Mouse (Mus musculus) T-helper 2 cell (primary cell): ENCODE results near the gene Blvrb.

Source experiments
- in situ Hi-C: fragments of 300-600 bp; cut with MboI, MseI; formaldehyde crosslinking; loops from one replicate; pipeline ENCODE4 v1.15.1; 2025; ENCODE audit warnings: high pct_unique_total_duplicates

The Blvrb gene

DNA sequence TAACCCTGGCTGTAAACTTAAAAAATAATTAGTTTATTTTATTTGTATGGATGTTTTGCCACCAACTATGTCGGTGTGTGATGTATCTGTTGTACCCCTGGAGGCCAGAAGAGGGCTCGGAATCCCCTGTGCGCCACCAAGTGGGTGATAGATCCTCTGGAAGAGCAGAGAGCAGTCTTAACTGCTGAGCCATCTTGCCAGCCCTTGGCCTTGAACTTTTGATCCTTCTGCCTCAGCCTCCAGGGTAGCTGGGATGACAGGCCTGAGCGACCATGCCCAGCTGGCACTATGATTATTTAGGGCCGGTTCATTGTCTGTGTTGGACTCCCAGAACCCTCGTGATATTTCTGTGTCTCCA lies 60.8 kb downstream of the Blvrb start:
- in situ Hi-C loops: loop anchor here (5.0 kb wide), 1 partner anchor 34 kb away; no protein-coding TSS in a partner anchor

DNA sequence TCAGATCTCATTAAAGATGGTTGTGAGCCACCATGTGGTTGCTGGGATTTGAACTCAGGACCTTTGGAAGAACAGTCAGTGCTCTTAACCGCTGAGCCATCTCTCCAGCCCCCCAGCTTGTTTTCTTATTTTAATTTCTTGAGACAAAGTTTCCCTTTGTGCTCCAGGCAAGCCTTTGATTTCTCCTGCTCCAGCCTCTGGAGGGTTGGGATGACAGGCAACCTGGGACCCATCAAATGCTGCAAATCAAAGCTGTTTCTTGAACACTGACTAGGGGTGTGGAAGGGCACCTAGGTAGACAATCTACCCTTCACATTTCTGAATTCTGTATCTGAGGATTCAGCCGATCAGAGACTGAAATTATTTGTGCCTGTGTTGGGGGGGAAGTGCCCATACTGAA lies 63.0 kb downstream of the Blvrb start:
- in situ Hi-C loops: no loop called here

DNA sequence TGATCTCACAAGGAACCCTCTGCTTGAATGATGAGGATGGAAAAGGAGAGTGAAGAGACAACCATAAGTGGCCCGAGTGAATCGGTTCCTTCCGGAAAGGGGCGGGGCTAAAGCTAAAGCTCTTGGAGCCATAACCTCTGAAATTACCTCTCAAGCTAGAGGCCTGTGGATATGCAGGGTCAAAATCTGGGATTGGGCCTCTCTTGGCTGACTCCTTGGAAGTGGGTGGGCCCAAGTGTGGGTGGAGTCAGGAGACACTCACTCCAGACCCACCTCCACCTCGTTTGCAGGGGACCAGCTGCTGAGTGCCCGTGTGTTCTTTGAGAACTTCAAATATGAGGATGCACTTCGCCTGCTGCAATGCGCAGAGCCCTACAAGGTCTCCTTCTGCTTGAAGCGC lies 67.2 kb downstream of the Blvrb start:
- in situ Hi-C loops: no loop called here
